Mouse (Mus musculus) testis, postnatal 10 days (tissue): ENCODE measurements around the gene Ttc7b.

Source experiments
- DNase-seq: peaks from one replicate; pipeline ENCODE4 v3.0.0; 2021; ENCODE audit warnings: low spot score

The Ttc7b gene

DNA sequence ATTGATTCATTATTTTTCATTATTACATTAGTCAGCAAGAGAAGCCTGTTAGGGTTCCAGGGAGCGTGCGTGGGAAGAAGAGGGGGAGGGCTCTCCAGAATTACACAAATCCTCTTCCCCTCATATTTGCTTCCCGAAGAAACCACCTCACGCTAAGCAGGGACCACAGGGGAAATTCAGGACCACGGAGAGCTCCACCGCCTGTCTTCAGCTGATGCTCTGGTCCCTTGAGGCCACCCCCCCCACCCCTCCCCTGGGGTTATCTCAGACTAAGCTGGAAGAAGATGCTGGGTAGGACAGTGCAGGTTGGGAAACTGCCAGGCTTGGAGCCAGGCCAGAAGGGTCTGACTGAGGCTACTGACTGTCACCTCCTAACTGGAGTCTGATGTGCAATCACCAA, 252.6 kb downstream of the Ttc7b start:
- DNase-seq: peak; percentile 86

DNA sequence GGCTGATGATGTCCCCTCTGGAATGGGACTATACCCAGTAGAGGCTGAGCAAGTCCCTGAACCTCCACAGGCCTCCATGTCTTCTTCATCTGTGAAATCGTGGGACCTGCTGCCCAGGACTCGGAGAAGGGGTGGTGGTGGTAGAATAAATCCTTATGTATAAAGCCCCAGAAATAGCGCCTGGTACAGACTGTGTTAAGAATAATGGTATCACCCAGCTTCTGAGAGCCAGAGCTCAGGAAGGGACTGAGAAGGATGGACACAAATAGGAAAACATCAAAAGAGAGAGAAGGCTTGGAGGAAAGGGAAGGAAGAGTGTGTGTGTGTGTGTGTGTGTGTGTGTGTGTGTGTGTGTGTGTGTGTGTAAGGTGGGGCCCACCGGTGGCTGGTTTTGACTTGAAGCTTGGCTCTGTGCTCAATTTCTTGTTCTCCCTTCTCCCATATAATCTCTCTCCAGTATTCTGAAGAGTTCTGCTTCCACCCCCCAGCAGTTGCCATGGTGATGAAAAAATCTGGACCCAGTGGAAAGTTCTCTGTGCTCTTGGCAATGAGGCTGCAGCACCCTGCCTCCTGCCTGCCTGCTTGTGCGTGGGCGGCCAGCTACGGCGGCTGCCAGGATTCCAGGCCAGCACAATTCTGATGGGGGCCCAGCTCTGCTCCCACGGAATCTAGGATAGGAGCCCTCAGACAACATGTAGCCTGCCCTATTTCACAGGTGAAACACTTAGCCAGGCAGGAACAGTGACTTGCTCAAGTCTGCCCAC, 254.9 kb downstream of the Ttc7b start:
- peak; percentile 59 for DNase-seq

DNA sequence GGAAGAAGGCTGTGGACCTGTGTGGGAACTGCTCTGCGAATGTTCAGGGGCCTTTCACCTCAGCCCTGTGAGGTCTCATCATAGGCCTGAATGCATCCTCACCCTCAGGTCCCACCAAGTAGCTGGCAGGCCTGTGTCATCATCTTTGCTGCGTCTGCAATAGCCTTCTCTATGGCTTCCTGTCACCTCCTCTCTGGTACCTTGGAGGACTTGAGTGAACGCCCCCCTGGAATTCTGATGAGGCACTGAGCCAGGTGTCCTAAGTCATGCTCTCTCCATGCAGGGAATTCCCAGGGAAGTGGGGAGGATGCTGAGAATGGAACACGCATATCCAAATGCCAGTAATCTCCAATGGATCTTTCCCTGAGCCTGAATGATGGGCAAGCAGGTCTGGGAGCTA, 255.7 kb downstream of the Ttc7b start:
- DNase-seq: no peak

DNA sequence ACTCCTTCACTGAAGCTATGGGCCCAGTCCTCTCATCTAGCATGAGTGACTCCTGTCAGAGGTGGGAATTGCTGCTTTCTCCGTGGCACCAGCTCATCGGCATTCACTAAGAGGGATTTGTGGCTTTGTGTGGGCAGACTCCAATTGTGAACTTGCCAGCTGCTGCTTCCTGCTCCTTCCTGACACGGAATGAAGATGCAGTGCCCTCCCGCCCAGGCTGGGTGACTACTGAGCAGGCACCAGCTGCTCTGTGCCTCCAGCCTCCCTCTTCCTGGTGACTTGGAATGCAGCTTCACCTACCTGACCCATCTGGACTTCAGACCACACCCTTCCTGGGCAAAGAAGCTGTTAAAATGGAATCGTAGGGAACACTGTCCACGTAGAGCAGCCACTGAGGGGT, 257.8 kb downstream of the Ttc7b start:
- no peak for DNase-seq

DNA sequence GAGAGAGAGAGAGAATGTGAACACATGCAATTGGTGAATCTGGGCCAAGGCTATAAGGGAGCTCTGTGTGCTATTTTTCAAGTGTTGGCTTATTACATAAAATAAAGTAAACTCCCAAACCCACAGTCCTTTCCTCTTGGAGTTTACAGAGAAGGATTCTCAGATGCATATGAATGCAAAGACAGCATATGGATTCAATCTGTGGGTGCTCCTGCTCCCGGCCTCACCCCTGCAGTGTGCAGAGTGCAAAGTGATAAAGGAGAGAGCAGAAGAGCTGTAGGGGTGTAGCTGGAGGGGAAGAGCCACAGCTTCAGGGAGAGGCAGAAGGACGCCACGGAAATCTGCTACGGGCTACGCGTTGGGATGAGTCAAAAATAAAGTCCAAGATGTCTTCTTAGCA, 258.9 kb downstream of the Ttc7b start:
- DNase-seq: no peak

DNA sequence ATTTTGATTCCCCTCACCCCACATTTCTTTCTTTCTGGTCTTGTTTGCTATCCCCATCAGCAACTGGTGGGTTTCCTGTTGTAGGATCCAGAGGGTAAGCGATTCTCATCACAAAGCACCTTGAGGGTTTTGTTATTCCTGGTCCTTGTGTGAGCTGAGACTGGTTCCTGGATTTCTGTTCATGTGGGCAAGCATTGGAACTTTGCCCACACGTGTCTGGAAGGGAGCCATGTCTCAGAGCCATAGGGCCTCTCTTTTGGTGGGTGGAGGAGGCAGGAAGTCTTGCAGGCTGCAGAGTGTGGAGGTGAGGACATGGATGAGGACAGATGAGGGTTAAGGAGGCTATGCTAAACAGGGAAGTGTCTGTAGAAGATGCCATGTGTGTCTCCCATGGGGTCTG, 260.5 kb downstream of the Ttc7b start:
- DNase-seq: no peak

DNA sequence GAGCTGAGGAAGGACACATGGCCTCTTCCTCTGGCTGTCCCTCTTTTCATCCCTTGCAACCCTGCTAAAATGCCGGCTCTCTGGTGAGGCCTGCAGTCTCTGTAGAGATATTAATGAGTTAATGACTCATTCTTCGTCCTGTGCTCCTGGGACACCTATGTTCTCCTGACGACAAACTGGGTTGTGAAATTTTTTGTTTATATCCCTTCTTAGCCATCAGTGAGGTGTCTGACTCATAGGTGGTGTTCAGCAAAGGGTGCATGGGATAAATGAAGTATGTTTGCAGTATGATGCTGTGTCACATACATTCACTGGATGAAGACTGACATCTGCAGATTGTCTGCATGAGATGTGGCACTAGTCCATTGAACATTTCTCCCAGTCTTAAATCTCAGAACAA, 262.8 kb downstream of the Ttc7b start:
- no peak for DNase-seq

DNA sequence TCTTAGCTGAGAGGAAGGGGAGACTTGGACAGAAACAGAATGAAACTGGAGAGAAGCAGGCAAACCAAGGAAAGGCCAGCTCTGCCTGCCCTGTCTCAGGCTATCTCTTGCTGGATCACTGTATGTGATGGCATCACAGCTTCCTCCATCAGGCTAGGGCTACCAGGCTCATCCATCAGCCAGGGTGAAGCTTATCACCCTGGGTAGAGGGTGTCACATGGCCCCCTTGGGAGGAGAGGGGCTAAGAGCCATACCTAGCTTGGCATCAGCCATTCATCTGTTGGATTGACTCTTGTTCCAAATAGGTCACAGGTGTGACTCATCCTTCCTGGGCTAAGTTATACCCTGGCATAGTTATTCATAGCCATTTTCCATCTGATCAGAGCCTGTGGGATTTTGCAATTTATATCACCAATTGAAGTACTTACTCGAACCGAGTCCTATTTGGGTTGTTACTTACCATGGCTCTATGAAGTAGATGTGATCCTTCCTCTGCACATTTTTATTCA, 265.1 kb downstream of the Ttc7b start:
- no peak for DNase-seq

DNA sequence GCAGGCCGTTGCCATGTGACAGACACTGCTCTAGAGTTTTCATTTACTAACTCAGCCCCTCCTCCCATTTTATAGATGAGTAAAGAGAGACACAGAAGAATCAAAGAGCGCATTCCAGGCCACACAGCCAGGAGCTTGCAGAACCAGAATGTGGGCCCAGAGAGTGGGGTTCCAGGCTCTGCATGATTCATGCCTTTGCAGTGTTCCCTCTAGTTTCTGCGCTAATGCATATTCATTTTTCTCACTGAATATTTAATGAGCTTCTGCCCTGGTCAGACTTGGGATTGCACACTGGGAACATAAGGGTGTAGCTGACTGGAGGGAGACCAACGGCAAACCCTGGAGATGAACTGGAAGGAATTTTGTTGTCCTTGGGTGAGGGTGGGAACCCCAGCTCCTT, 266.2 kb downstream of the Ttc7b start:
- DNase-seq: no peak
